Mouse (Mus musculus): ENCODE results near the gene Mrgprx2. TPM values are rescaled to one million over a fixed set of nuclear protein-coding genes. Genes with fewer than 3 reads are reported as not detected.
"Not testable (repeated sequence)": the region's sequence is repeated elsewhere in the genome, so short reads cannot be mapped to it uniquely, and the experiment has no call there.

Gene Mrgprx2
- total RNA-seq (2015; ENCODE audit: low replicate concordance) (not detected in 2 replicates), total RNA-seq (2017; ENCODE audit: low replicate concordance) (not detected in 2 replicates)

GRCm38 (mm10) chr7:48499221-48499620 is at the start of gene Mrgprx2:
Gene Mrgprx2 (minus strand): TSS chr7:48499321.
- no peak for ATAC-seq (replicated peaks; ENCODE audit: low FRiP score, poor library complexity, severe bottlenecking)

GRCm38 (mm10) chr7:48456242-48456641 is 42.9 kb downstream of the Mrgprx2 start, which contains the start of gene Mrgprb1:
Gene Mrgprb1 (minus strand): TSS chr7:48456342.
- ATAC-seq (replicated peaks; ENCODE audit: low FRiP score, poor library complexity, severe bottlenecking), result no peak

- ATAC-seq (replicated peaks; ENCODE audit: low FRiP score, poor library complexity, severe bottlenecking), result no peak
Observed at GRCm38 (mm10) chr7:48436581-48436980, 62.5 kb downstream of the Mrgprx2 start.

GRCm38 (mm10) chr7:48435936-48436335 is 63.2 kb downstream of the Mrgprx2 start:
- ATAC-seq (replicated peaks; ENCODE audit: low FRiP score, poor library complexity, severe bottlenecking), result not testable (repeated sequence)

Other genes starting within 250 kb of the Mrgprx2 start
- not detected in 2 replicates for gene Mrgprb8, start 110.8 kb downstream of the Mrgprx2 start, total RNA-seq (2015; ENCODE audit: low replicate concordance)
- gene Mrgprb8, start 110.8 kb downstream of the Mrgprx2 start, total RNA-seq (2017; ENCODE audit: low replicate concordance), result not detected in 2 replicates
- gene Mrgprb1, start 43.0 kb downstream of the Mrgprx2 start, total RNA-seq (2015; ENCODE audit: low replicate concordance), result not detected in 2 replicates
- gene Mrgprb1, start 43.0 kb downstream of the Mrgprx2 start, total RNA-seq (2017; ENCODE audit: low replicate concordance), result not detected in 2 replicates
- gene Mrgprb2, start 58.8 kb upstream of the Mrgprx2 start, total RNA-seq (2015; ENCODE audit: low replicate concordance), result not detected in 2 replicates
- gene Mrgprb2, start 58.8 kb upstream of the Mrgprx2 start, total RNA-seq (2017; ENCODE audit: low replicate concordance), result not detected in 2 replicates
- gene Mrgprb3, start 144.5 kb upstream of the Mrgprx2 start, total RNA-seq (2015; ENCODE audit: low replicate concordance), result not detected in 2 replicates
- gene Mrgprb3, start 144.5 kb upstream of the Mrgprx2 start, total RNA-seq (2017; ENCODE audit: low replicate concordance), result not detected in 2 replicates